Mouse (Mus musculus): ENCODE measurements at regions not wholly inside any gene's neighbourhood (a gene's known extent, or its start where the extent isn't known, plus 50 kb on each side); places are given as distances from the start of the nearest gene placed in this dataset.

DNA sequence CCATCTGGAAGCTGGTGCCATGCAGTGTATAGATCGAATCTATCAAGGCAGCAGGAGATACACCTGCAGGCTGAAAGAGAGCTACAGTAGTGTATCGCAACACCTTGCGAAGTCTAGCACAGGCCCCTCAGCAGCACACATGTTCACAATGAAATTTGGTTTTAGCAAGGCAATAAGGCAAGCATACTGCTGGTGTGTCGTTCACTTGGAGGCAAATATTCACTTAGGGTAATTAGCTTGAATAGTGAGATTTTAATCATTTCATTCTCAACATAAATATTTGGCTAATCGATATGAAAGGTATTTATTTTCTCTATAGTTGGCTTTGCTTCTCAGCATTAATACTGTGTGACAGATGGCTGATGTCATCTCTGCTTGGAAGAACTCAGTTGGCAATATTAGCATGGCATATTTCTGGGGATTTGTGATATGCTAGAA is 559.9 kb downstream of the Etv1 start:
- no peak for TF ChIP-seq USF1 (IDR thresholded peaks at IDR 0.05; ENCODE audit: low read depth, low read length)
- no peak for TF ChIP-seq POLR2A (IDR thresholded peaks at IDR 0.05; ENCODE audit: low read depth, low read length)
- TF ChIP-seq CHD1 (IDR thresholded peaks at IDR 0.05; ENCODE audit: low read depth, low read length): no peak
- TF ChIP-seq CHD2 (IDR thresholded peaks at IDR 0.05; ENCODE audit: low read length): no peak
- TF ChIP-seq MYC (IDR thresholded peaks at IDR 0.05; ENCODE audit: low read depth, low read length): no peak
- no peak for TF ChIP-seq CTCF (conservative IDR thresholded peaks at IDR 0.05 in 1 of 2, IDR thresholded peaks at IDR 0.05 in 1 of 2; ENCODE audit: low read depth in 2 of 2, low read length in 2 of 2)
- no peak for TF ChIP-seq MAX (IDR thresholded peaks at IDR 0.05; ENCODE audit: low read length)
- no peak for TF ChIP-seq SMC3 (IDR thresholded peaks at IDR 0.05; ENCODE audit: low read depth, low read length)
- no peak for TF ChIP-seq HCFC1 (IDR thresholded peaks at IDR 0.05; ENCODE audit: low read depth, low read length)
- TF ChIP-seq MAFK (IDR thresholded peaks at IDR 0.05; ENCODE audit: insufficient replicate concordance, low read length): no peak
- no peak for TF ChIP-seq EP300 (IDR thresholded peaks at IDR 0.05; ENCODE audit: low read length)
- TF ChIP-seq JUN (IDR thresholded peaks at IDR 0.05; ENCODE audit: insufficient read depth, low read depth, low read length): no peak
